Mouse (Mus musculus): ENCODE measurements around the gene Pla2g12b.
"Not testable (repeated sequence)": the region's sequence is repeated elsewhere in the genome, so short reads cannot be mapped to it uniquely, and the experiment has no call there.

Pla2g12b gene

DNA sequence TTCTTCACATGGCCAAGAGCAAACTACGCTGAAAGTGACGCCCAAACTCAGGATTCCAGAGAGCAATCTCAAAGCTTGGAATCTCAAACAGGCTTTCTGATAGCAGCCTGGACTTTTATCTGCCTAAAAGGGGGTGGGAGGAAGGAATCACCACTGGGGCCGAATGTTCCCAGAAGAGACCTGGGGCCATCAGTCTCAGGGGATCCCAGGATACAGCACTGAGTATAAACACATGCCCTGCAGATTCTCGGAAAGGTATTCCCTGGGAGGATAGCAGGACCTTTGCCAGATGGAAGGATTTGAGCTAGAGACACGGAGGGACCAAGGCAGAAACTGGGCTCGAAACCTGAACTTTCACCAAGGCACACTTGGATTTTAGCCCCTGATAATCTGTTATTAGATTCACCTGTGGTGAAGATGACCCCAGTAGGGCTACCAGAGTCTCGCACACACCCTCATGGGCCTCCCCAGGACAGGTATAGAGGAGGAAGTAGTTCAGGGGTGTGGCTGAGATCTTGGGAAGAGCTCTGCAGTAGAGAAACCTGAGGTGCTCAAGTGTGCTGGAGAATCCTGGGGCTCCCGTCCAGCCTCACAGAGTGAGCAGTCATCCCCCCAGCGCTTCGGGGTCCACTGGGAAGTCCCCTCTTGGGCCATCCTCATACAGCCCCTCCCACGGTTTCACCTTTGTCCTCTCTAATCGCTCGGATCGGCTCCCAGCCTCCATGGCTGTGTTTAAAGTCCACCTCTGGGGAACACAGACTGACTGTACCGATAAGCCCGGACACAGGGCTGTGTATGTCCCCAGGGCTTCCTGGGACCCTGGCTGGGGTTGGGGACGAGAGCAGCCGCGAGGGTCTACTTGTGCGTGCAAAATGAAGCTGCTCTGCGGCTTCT lies at the start of gene Pla2g12b:
Gene Pla2g12b (plus strand): TSS at position 762 of the 894 bp plus-strand sequence.
- DNase-seq (ENCODE audit: low spot score in 2 of 2), result no peak

DNA sequence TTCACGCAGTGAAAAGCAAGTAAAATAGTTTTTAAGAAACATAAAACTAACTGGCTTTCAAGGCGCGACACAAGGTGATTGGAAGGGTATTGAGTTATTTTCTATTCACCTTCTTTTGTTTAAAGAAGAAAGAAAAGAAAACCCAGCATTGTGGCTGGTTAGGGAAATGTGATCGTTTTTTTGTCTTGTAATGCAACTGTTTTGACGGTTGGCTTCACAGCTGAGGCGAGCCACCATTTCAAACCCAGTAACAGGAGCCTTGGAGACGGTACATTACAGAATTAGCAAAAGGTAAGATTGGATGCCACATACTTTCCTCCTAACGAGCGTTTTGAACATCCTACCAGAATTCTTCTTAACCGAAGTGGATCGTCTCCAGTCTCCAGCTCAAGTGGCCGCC lies 49.3 kb upstream of the Pla2g12b start:
- DNase-seq (ENCODE audit: low spot score in 2 of 2), result no peak

DNA sequence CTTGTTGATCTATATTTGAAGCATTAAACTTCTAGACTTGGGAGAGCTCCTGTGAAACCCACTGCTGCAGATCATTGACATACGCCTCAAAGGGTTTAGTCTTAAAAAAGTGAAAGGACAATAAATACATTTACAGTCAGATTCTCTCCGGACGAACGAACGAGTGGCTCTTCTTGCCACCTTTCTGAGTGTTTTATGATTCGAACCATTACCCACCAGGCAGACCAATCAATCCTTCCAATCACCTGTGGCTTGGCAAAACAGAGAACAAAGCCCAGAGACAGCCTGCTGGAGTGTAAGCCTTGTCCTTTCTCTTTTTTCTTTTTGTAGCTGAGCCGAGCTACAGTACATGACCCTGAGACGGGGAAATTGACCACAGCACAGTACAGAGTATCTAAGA lies 48.4 kb upstream of the Pla2g12b start:
- no peak for DNase-seq (ENCODE audit: low spot score in 2 of 2)

GRCm38 (mm10) chr10:59358744-59359143 lies 44.7 kb upstream of the Pla2g12b start:
- no peak for DNase-seq (ENCODE audit: low spot score in 2 of 2)

GRCm38 (mm10) chr10:59363208-59363607 lies 40.3 kb upstream of the Pla2g12b start:
- DNase-seq (ENCODE audit: low spot score in 2 of 2), result no peak

- no peak for DNase-seq (ENCODE audit: low spot score in 2 of 2)
Measured at GRCm38 (mm10) chr10:59364551-59364950, 38.9 kb upstream of the Pla2g12b start.

DNA sequence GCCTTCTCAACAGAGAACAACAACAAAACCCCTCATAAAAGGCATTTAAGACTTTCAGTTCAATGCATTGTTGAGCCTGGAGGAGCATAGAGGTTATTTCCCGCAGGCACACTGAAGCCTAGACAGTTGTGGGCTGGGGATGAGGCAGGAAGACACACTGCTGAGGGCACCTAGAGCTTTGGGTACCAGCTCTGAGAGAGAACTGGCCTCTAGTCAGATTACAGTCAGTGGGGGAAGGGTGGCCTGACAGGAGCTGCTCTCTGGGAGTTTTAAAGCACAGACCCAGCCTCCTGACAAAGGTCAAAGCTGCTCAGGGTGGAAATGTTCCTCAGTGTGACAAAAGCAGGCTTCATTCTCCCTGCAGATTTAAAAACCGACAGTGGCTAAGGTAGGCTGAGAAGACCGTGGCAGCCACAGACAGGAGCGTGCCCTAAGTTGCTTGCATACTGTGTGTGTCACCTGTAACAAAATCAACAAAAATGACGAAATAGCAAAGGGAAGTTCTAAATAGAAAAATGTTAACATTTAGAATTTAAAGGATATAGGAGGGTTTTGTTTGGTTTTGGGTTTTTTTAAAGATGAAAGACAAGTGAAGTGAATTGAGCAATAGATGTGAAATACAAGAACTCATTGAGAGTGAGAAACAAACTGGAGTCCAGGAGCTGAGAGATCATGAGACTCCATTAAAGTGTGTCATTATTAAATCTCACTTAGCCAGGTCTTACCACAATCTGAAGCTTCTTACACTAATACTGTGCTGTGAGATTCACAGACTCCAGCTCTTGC lies 37.5 kb upstream of the Pla2g12b start:
- no peak for DNase-seq (ENCODE audit: low spot score in 2 of 2)

- DNase-seq (ENCODE audit: low spot score in 2 of 2), result no peak
Measured at GRCm38 (mm10) chr10:59366746-59367145, 36.7 kb upstream of the Pla2g12b start.

- no peak for DNase-seq (ENCODE audit: low spot score in 2 of 2)
Measured at GRCm38 (mm10) chr10:59367206-59367605, 36.3 kb upstream of the Pla2g12b start.

DNA sequence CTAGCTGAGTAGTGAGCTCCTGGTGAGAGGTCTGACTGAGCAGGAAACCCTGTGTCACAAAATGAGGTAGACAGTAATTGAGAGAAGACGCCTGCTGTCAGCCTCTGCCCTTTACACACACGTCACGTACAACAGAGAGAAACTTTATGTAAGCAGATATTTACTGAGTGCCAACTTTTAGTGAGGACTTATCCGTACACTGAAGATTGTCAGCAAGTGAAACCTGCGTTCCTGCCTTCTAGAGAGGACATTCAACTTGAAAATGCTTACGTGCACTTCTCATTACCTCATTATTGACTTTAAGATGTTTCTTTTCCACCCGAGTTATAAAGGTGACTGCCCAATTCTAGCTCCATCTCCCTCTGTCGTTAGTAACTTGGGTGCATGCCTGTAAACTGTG lies 34.7 kb upstream of the Pla2g12b start:
- DNase-seq (ENCODE audit: low spot score in 2 of 2), result no peak

GRCm38 (mm10) chr10:59369426-59369825 lies 34.0 kb upstream of the Pla2g12b start:
- DNase-seq (ENCODE audit: low spot score in 2 of 2), result no peak

DNA sequence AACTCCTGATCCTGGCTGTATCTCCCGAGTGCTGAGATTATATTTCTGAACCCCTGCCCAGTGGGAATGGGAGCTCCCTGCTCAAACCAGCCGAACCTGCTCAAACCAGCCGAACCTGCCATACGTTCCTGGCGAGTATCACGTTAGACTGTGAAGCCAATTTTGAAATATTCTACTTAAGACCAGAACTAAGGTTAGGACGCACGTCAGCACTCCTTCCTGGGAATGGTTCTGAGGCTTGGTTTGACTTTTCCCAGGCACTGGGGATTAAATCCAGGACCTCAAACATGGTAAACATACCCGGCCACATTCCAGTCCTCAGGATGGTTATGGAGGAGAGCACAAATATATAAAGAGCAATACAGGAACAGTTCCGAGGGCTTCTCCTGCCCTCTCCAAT lies 25.6 kb upstream of the Pla2g12b start:
- DNase-seq (ENCODE audit: low spot score in 2 of 2), result no peak

GRCm38 (mm10) chr10:59378728-59379127 lies 24.7 kb upstream of the Pla2g12b start:
- no peak for DNase-seq (ENCODE audit: low spot score in 2 of 2)

GRCm38 (mm10) chr10:59379927-59380326 lies 23.5 kb upstream of the Pla2g12b start:
- DNase-seq (ENCODE audit: low spot score in 2 of 2), result no peak

DNA sequence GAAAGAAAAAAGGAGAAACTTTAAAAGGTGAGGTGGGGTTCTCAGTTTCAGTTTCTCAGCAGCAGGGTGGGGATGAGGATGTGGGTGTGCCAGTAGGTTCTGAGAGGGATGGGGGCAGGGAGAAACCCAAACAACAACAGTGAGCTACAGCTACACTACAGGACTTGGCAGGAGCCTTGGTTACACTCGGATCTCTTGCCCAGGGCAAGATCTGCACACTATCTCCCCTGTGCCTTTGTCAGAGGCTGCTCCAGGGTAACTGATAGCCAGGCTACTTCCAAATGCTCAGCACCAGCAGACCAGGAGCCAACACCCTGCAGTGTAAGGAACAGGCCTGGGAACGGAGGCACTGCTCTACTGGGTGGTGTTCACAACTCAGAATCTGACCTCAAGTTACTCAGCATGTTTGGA lies 23.0 kb upstream of the Pla2g12b start:
- no peak for DNase-seq (ENCODE audit: low spot score in 2 of 2)

- not testable (repeated sequence) for DNase-seq (ENCODE audit: low spot score in 2 of 2)
Measured at GRCm38 (mm10) chr10:59381563-59381962, 21.9 kb upstream of the Pla2g12b start.

- DNase-seq (ENCODE audit: low spot score in 2 of 2), result peak in 1 of 2 experiments; percentile 26
Measured at GRCm38 (mm10) chr10:59386951-59387350, 16.5 kb upstream of the Pla2g12b start.

- peak in 1 of 2 experiments; percentile 40 for DNase-seq (ENCODE audit: low spot score in 2 of 2)
Measured at GRCm38 (mm10) chr10:59389652-59390051, 13.8 kb upstream of the Pla2g12b start.

- DNase-seq (ENCODE audit: low spot score in 2 of 2), result no peak
Measured at GRCm38 (mm10) chr10:59391907-59392306, 11.6 kb upstream of the Pla2g12b start.

DNA sequence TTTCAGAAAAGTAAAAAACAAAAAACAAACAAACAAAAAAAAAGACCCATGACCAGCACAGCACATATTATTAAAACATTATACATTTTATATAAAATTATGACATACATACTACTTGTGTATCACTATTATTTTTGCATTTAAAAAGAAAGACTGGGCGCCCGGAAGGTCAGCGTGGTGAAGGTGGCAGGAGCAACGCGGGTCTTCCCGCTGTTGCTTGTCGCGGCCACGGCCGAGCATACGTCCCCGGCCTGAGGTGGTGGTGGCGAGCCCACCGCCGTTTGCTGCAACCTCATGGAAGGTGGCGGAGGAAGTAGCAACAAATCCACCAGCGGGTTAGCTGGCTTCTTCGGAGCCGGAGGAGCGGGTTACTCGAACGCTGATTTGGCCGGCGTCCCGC lies 8.0 kb upstream of the Pla2g12b start, which contains the start of gene Gm10273:
Gene Gm10273 (plus strand): TSS at position 172 of the 400 bp plus-strand sequence.
- not testable (repeated sequence) for DNase-seq (ENCODE audit: low spot score in 2 of 2)

- no peak for DNase-seq (ENCODE audit: low spot score in 2 of 2)
Measured at GRCm38 (mm10) chr10:59403793-59404149, 311 bp downstream of the Pla2g12b start.

- DNase-seq (ENCODE audit: low spot score in 2 of 2), result no peak
Measured at GRCm38 (mm10) chr10:59408499-59408898, 5.0 kb downstream of the Pla2g12b start.

- DNase-seq (ENCODE audit: low spot score in 2 of 2), result no peak
Measured at GRCm38 (mm10) chr10:59410264-59410663, 6.8 kb downstream of the Pla2g12b start.
